Mouse (Mus musculus) ES-E14 (cell line): ENCODE results near the gene Mapkapk3.

Experiments
- HCFC1 ChIP-seq: IDR thresholded peaks from 2 replicates; pipeline ENCODE4 v1.6.1; 2012; ENCODE audit warnings: low read length, inconsistent platforms, borderline replicate concordance; ENCODE audit not compliant: insufficient read depth
- MAFK ChIP-seq: IDR thresholded peaks from 2 replicates; pipeline ENCODE4 v1.6.1; 2014; ENCODE audit warnings: mild to moderate bottlenecking, low read depth, low read length, inconsistent platforms; ENCODE audit not compliant: insufficient read depth
- ZC3H11A ChIP-seq: IDR thresholded peaks from 2 replicates; pipeline ENCODE4 v1.6.1; 2012; ENCODE audit warnings: low read depth, mild to moderate bottlenecking, inconsistent platforms, low read length, borderline replicate concordance
- ZNF384 ChIP-seq: IDR thresholded peaks from 2 replicates; pipeline ENCODE4 v1.6.1; 2012; ENCODE audit warnings: low read depth, low read length, inconsistent platforms

- TF ChIP-seq ZNF384 = no peak
- no peak for TF ChIP-seq HCFC1
- TF ChIP-seq ZC3H11A = no peak
- no peak for TF ChIP-seq MAFK
Measured at GRCm38 (mm10) chr9:107307099-107307872, 17.6 kb upstream of the Mapkapk3 start.
